Mouse (Mus musculus) kidney, embryonic 16.5 days (tissue): ENCODE measurements around the gene Slc12a1. TPM values are rescaled to one million over a fixed set of nuclear protein-coding genes. Genes with fewer than 3 reads are reported as not detected.
A peak's percentile ranks its signal among the peaks of the same experiment; 100 is the strongest.
"Not testable (repeated sequence)": the region's sequence is repeated elsewhere in the genome, so short reads cannot be mapped to it uniquely, and the experiment has no call there.

ENCODE experiments used
- ATAC-seq: fragments of 200-750 bp; cut with Nextera tagmentation; 2 replicates; pipeline ENCODE4 v1.8.0; 2017; ENCODE audit warnings: moderate TSS enrichment; ENCODE audit not compliant: low FRiP score, low TSS enrichment
- H3K27ac ChIP-seq: fragments of 300-500 bp; sonication (generic); 2 replicates; pipeline ENCODE4 v1.5.1; 2014; ENCODE audit warnings: low read length
- H3K27me3 ChIP-seq: fragments of 300-500 bp; sonication (generic); 2 replicates; pipeline ENCODE4 v1.6.1; 2014; ENCODE audit warnings: low read length, control low read depth, mixed read lengths; ENCODE audit not compliant: insufficient read depth
- H3K36me3 ChIP-seq: fragments of 300-500 bp; sonication (generic); 2 replicates; pipeline ENCODE4 v1.6.1; 2014; ENCODE audit warnings: low read length, control low read depth, mixed read lengths; ENCODE audit not compliant: insufficient read depth
- H3K4me1 ChIP-seq: fragments of 300-500 bp; sonication (generic); 2 replicates; pipeline ENCODE4 v1.6.1; 2014; ENCODE audit warnings: low read length, control low read depth, mixed read lengths; ENCODE audit not compliant: insufficient read depth
- H3K4me2 ChIP-seq: fragments of 300-500 bp; sonication (generic); replicated peaks from 2 replicates; pipeline ENCODE4 v1.6.1; 2014; ENCODE audit warnings: low read depth, low read length
- H3K4me3 ChIP-seq: fragments of 300-500 bp; sonication (generic); 2 replicates; pipeline ENCODE4 v1.5.1; 2014; ENCODE audit warnings: mild to moderate bottlenecking, low read length
- H3K9ac ChIP-seq: fragments of 300-500 bp; sonication (generic); replicated peaks from 2 replicates; pipeline ENCODE4 v1.6.1; 2014; ENCODE audit warnings: low read length
- H3K9me3 ChIP-seq: fragments of 300-500 bp; sonication (generic); 2 replicates; pipeline ENCODE4 v1.6.1; 2016; ENCODE audit warnings: low read length, control low read depth
- WGBS: fragments of 180-500 bp; shearing (Covaris S2); extraction: QIAGEN DNeasy Blood & Tissue Kit; methylation state at CpG from one replicate; pipeline ENCODE4 v1.1.7; 2014; 5-methylcytosine and 5-hydroxymethylcytosine counted together
- polyA plus RNA-seq: library from polyadenylated mRNA; unstranded; fragments of >200 nt; fragmentation: Nextera tagmentation; extraction: Ambion mirVana; gene quantifications from 2 replicates; pipeline ENCODE4 v1.2.1, GENCODE M21; 2015

Slc12a1 gene
- 70.5 and 75.4 TPM in 2 replicates for polyA plus RNA-seq

- Histone ChIP-seq H3K9ac (no peak within 1 kb of the TSS), H3K27ac (no peak within 1 kb of the TSS), H3K4me3 (no peak within 1 kb of the TSS), H3K4me2 (no peak within 1 kb of the TSS), H3K27me3 (no peaks in the 10 kb centered on the region), H3K4me1 (no peaks in the 10 kb centered on the region), H3K9me3 (no peaks in the 10 kb centered on the region), H3K36me3 (no peaks in the 10 kb centered on the region)
- WGBS = 79% methylated on average over 6 of the region's 6 CpGs
- no peak for ATAC-seq
These were observed at the start of gene Slc12a1 for GRCm38 (mm10) chr2:125152388-125152787. Gene Slc12a1, plus strand, starts transcription at chr2:125152505.

GRCm38 (mm10) chr2:125104491-125104890 is 47.8 kb upstream of the Slc12a1 start:
- Histone ChIP-seq H3K9me3 (peaks cover 11% of the 10 kb centered on the region), H3K36me3 (peaks cover 44% of the 10 kb centered on the region)
- not testable (repeated sequence) for H3K9ac ChIP-seq, H3K4me3 ChIP-seq, H3K27ac ChIP-seq, ATAC-seq, H3K4me2 ChIP-seq, H3K4me1 ChIP-seq, H3K27me3 ChIP-seq
- WGBS = 98% methylated on average over 13 of the region's 13 CpGs

GRCm38 (mm10) chr2:125106536-125106935 is 45.8 kb upstream of the Slc12a1 start:
- not testable (repeated sequence) for H3K27me3 ChIP-seq, H3K4me3 ChIP-seq, H3K9ac ChIP-seq, H3K4me2 ChIP-seq, H3K27ac ChIP-seq, ATAC-seq, H3K4me1 ChIP-seq
- peaks cover 11% of the 10 kb centered on the region for H3K9me3 ChIP-seq
- peaks cover 34% of the 10 kb centered on the region for H3K36me3 ChIP-seq
- 90% methylated on average over 4 of the region's 4 CpGs for WGBS

- Histone ChIP-seq H3K27ac (no peak overlapping the region), H3K9me3 (no peaks in the 10 kb centered on the region), H3K36me3 (peaks cover 9% of the 10 kb centered on the region; the same call in 1 of the 2 replicates), H3K9ac (no peak overlapping the region), H3K4me2 (no peak overlapping the region), H3K4me3 (no peak overlapping the region), H3K27me3 (no peaks in the 10 kb centered on the region), H3K4me1 (peaks cover 15% of the 10 kb centered on the region)
- ATAC-seq = no peak
- 82% methylated on average over 6 of the region's 6 CpGs for WGBS
These were observed 32.8 kb upstream of the Slc12a1 start for GRCm38 (mm10) chr2:125119381-125120110.

- H3K4me3 ChIP-seq = peak overlapping the region; percentile 80
- H3K9me3 ChIP-seq = no peaks in the 10 kb centered on the region
- H3K9ac ChIP-seq = peak overlapping the region; percentile 96
- peaks cover 15% of the 10 kb centered on the region for H3K4me1 ChIP-seq
- no peaks in the 10 kb centered on the region for H3K27me3 ChIP-seq
- WGBS = 6% methylated on average over 4 of the region's 4 CpGs
- peak overlapping the region; percentile 88 for H3K27ac ChIP-seq
- H3K4me2 ChIP-seq = peak overlapping the region; percentile 68
- no peaks in the 10 kb centered on the region for H3K36me3 ChIP-seq
- no peak for ATAC-seq
These were observed 30.0 kb upstream of the Slc12a1 start for GRCm38 (mm10) chr2:125122288-125122623.

GRCm38 (mm10) chr2:125122624-125123476 is 29.5 kb upstream of the Slc12a1 start:
- peak; percentile 83 for ATAC-seq
- Histone ChIP-seq H3K9me3 (no peaks in the 10 kb centered on the region), H3K4me2 (peak overlapping the region; percentile 68), H3K27me3 (no peaks in the 10 kb centered on the region), H3K4me1 (peaks cover 15% of the 10 kb centered on the region), H3K36me3 (no peaks in the 10 kb centered on the region), H3K4me3 (peak overlapping the region; percentile 80), H3K9ac (peak overlapping the region; percentile 96), H3K27ac (peak overlapping the region; percentile 88)
- WGBS = under 1% methylated on average over 41 of the region's 59 CpGs

GRCm38 (mm10) chr2:125123477-125123852 is 28.8 kb upstream of the Slc12a1 start, which contains the start of gene Myef2:
Gene Myef2, minus strand, starts transcription at chr2:125123661.
- Histone ChIP-seq H3K4me2 (peak within 1 kb of the TSS; percentile 68), H3K9me3 (no peaks in the 10 kb centered on the region), H3K27me3 (no peaks in the 10 kb centered on the region), H3K27ac (peak within 1 kb of the TSS; percentile 88), H3K9ac (peak within 1 kb of the TSS; percentile 96), H3K4me1 (peaks cover 15% of the 10 kb centered on the region), H3K4me3 (peak within 1 kb of the TSS; percentile 80), H3K36me3 (no peaks in the 10 kb centered on the region)
- ATAC-seq = peak; percentile 92
- under 1% methylated on average over 37 of the region's 48 CpGs for WGBS

GRCm38 (mm10) chr2:125125824-125126223 is 26.5 kb upstream of the Slc12a1 start:
- Histone ChIP-seq H3K4me2 (no peak overlapping the region), H3K9me3 (no peaks in the 10 kb centered on the region), H3K36me3 (no peaks in the 10 kb centered on the region), H3K4me1 (peaks cover 14% of the 10 kb centered on the region), H3K27ac (no peak overlapping the region), H3K27me3 (no peaks in the 10 kb centered on the region), H3K9ac (no peak overlapping the region), H3K4me3 (no peak overlapping the region)
- 37% methylated on average over 4 of the region's 4 CpGs for WGBS
- no peak for ATAC-seq

- Histone ChIP-seq H3K4me1 (peaks cover 7% of the 10 kb centered on the region; the same call in 1 of the 2 replicates), H3K9ac (no peak overlapping the region), H3K4me3 (no peak overlapping the region), H3K36me3 (no peaks in the 10 kb centered on the region), H3K27ac (no peak overlapping the region), H3K9me3 (no peaks in the 10 kb centered on the region), H3K27me3 (no peaks in the 10 kb centered on the region), H3K4me2 (no peak overlapping the region)
- 80% methylated on average over 3 of the region's 3 CpGs for WGBS
- no peak for ATAC-seq
These were observed 25.5 kb upstream of the Slc12a1 start for GRCm38 (mm10) chr2:125126792-125127191.

- peaks cover 6% of the 10 kb centered on the region; the same call in 1 of the 2 replicates for H3K4me1 ChIP-seq
- no peak for ATAC-seq
- no peaks in the 10 kb centered on the region for H3K27me3 ChIP-seq
- H3K36me3 ChIP-seq = no peaks in the 10 kb centered on the region
- 43% methylated on average over 4 of the region's 4 CpGs for WGBS
- H3K4me2 ChIP-seq = no peak overlapping the region
- H3K9ac ChIP-seq = no peak overlapping the region
- no peak overlapping the region for H3K27ac ChIP-seq
- H3K9me3 ChIP-seq = no peaks in the 10 kb centered on the region
- H3K4me3 ChIP-seq = no peak overlapping the region
These were observed 18.2 kb upstream of the Slc12a1 start for GRCm38 (mm10) chr2:125134113-125134512.
